20 mouse cellular contexts compared by ENCODE assay signal in the genomic region with DNA sequence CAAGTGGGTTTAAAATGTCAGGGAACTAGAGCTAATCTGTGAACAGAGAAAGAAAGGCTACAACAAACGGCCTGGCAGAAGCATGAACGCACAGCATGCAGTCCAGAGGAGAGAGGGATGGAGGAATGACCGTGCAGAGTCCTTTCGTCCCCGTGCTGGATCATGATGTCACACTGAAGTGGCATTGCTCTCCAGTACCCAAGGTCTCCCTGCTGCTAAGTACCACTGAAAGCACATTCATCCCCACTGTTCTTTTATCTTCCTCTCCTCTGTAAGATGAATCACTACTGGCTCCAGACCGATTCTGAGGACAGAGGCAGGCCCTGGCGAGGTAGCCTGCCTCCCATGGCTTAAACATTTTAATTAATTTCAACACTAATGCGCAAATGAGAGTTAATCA.
DNase-seq lines count a peak whose midpoint lies in the region; ATAC-seq lines count a peak whose summit lies in the region.
"Had no signal": no experiment of that assay in that cellular context is flagged by ENCODE, and none has a peak within 500 bp of the region (broad histone marks: within the 10 kb centered on the region; RNA-seq: fewer than 3 reads in every experiment).

No protein-coding gene starts in this region.

- H3K9ac ChIP-seq in embryonic facial prominence, embryonic 11.5 days (replicated peaks; ENCODE audit: low read length): no peak overlapping the region
- no peak overlapping the region for H3K9ac ChIP-seq in midbrain, embryonic 11.5 days (ENCODE audit: low read length)
- H3K9ac ChIP-seq in midbrain, embryonic 16.5 days (ENCODE audit: low read depth, low read length): no peak overlapping the region
- no peak overlapping the region for H3K9ac ChIP-seq in forebrain, embryonic 16.5 days (replicated peaks; ENCODE audit: low read depth, low read length)
- H3K9ac ChIP-seq: intestine, embryonic 15.5 days; kidney, embryonic 15.5 days; liver, postnatal 0 days had no signal

- H3K4me2 ChIP-seq in embryonic facial prominence, embryonic 11.5 days (ENCODE audit: low read depth, low read length): no peak overlapping the region
- no peak overlapping the region for H3K4me2 ChIP-seq in midbrain, embryonic 11.5 days
- no peak overlapping the region for H3K4me2 ChIP-seq in midbrain, embryonic 16.5 days (ENCODE audit: low read length)
- H3K4me2 ChIP-seq in forebrain, embryonic 16.5 days (ENCODE audit: low read length): no peak overlapping the region
- H3K4me2 ChIP-seq: intestine, embryonic 15.5 days; kidney, embryonic 15.5 days had no signal

- H3K4me1 ChIP-seq in embryonic facial prominence, embryonic 11.5 days (ENCODE audit: control insufficient read depth, insufficient read depth, low read length): no peaks in the 10 kb centered on the region
- H3K4me1 ChIP-seq in embryonic facial prominence, embryonic 10.5 days: peaks cover 8% of the 10 kb centered on the region
- no peaks in the 10 kb centered on the region for H3K4me1 ChIP-seq in midbrain, embryonic 11.5 days (ENCODE audit: control insufficient read depth, insufficient read depth, low read length)
- peaks cover 7% of the 10 kb centered on the region; the same call in 1 of the 2 replicates for H3K4me1 ChIP-seq in midbrain, embryonic 16.5 days (ENCODE audit: control insufficient read depth, insufficient read depth, low read length)
- H3K4me1 ChIP-seq in forebrain, embryonic 16.5 days (replicated peaks; ENCODE audit: control insufficient read depth, insufficient read depth, low read length): no peaks in the 10 kb centered on the region; the same call in 1 of the 2 replicates
- H3K4me1 ChIP-seq: intestine, embryonic 15.5 days; kidney, embryonic 15.5 days; megakaryocyte, embryonic 14.5 days had no signal

- peak; percentile 33 for DNase-seq in embryonic facial prominence, embryonic 11.5 days (ENCODE audit: low spot score)
- no peak for DNase-seq in embryonic facial prominence, embryonic 10.5 days (ENCODE audit: low spot score)
- DNase-seq in midbrain, embryonic 11.5 days (ENCODE audit: low spot score, missing footprints): no peak
- DNase-seq in embryo, embryonic 10 days (ENCODE audit: low spot score): peak; percentile 37
- DNase-seq: cerebellum, adult 8-10 months; gastrocnemius, postnatal 36 days; heart, postnatal 4 days; liver; liver, postnatal 0 days; lung, postnatal 14 days; right cerebral cortex, adult 18-20 months; thymus, adult 18-20 months had no signal

- WGBS in embryonic facial prominence, embryonic 11.5 days: 12% methylated on average over 8 of the region's 8 CpGs
- WGBS in embryonic facial prominence, embryonic 10.5 days: 9% methylated on average over 8 of the region's 8 CpGs
- 9% methylated on average over 8 of the region's 8 CpGs for WGBS in midbrain, embryonic 11.5 days
- 6% methylated on average over 8 of the region's 8 CpGs for WGBS in midbrain, embryonic 16.5 days
- WGBS in forebrain, embryonic 16.5 days: 3% methylated on average over 8 of the region's 8 CpGs

- H3K36me3 ChIP-seq in embryonic facial prominence, embryonic 11.5 days (replicated peaks; ENCODE audit: control insufficient read depth, insufficient read depth, low read depth, low read length): no peaks in the 10 kb centered on the region
- no peaks in the 10 kb centered on the region for H3K36me3 ChIP-seq in embryonic facial prominence, embryonic 10.5 days (replicated peaks)
- no peaks in the 10 kb centered on the region for H3K36me3 ChIP-seq in midbrain, embryonic 11.5 days (ENCODE audit: control insufficient read depth, insufficient read depth, low read length)
- H3K36me3 ChIP-seq in midbrain, embryonic 16.5 days (ENCODE audit: control insufficient read depth, insufficient read depth, low read length): no peaks in the 10 kb centered on the region
- H3K36me3 ChIP-seq in forebrain, embryonic 16.5 days (ENCODE audit: control insufficient read depth, insufficient read depth): no peaks in the 10 kb centered on the region
- H3K36me3 ChIP-seq: intestine, embryonic 15.5 days; kidney, embryonic 15.5 days had no signal

- no peaks in the 10 kb centered on the region for H3K9me3 ChIP-seq in embryonic facial prominence, embryonic 11.5 days (replicated peaks; ENCODE audit: control insufficient read depth, low read length)
- no peaks in the 10 kb centered on the region for H3K9me3 ChIP-seq in embryonic facial prominence, embryonic 10.5 days
- no peaks in the 10 kb centered on the region for H3K9me3 ChIP-seq in midbrain, embryonic 11.5 days (ENCODE audit: control insufficient read depth, low read length)
- H3K9me3 ChIP-seq in midbrain, embryonic 16.5 days (replicated peaks; ENCODE audit: control insufficient read depth, low read length, poor library complexity, severe bottlenecking): no peaks in the 10 kb centered on the region
- no peaks in the 10 kb centered on the region for H3K9me3 ChIP-seq in forebrain, embryonic 16.5 days (ENCODE audit: control insufficient read depth, low read length)
- H3K9me3 ChIP-seq: intestine, embryonic 15.5 days; kidney, embryonic 15.5 days; megakaryocyte, embryonic 14.5 days had no signal

- H3K27me3 ChIP-seq in embryonic facial prominence, embryonic 11.5 days (ENCODE audit: control insufficient read depth, insufficient read depth, low read length): no peaks in the 10 kb centered on the region
- H3K27me3 ChIP-seq in embryonic facial prominence, embryonic 10.5 days (replicated peaks; ENCODE audit: low read depth, poor library complexity, severe bottlenecking): peaks cover 17% of the 10 kb centered on the region
- H3K27me3 ChIP-seq in midbrain, embryonic 11.5 days (ENCODE audit: control insufficient read depth, insufficient read depth, low read length): no peaks in the 10 kb centered on the region
- no peaks in the 10 kb centered on the region for H3K27me3 ChIP-seq in midbrain, embryonic 16.5 days (ENCODE audit: control insufficient read depth, insufficient read depth, low read depth, low read length)
- no peaks in the 10 kb centered on the region for H3K27me3 ChIP-seq in forebrain, embryonic 16.5 days (replicated peaks; ENCODE audit: control insufficient read depth, insufficient read depth, low read length)
- H3K27me3 ChIP-seq: intestine, embryonic 15.5 days; kidney, embryonic 15.5 days; megakaryocyte, embryonic 14.5 days; Patski had no signal

- H3K4me3 ChIP-seq in embryonic facial prominence, embryonic 11.5 days (ENCODE audit: low read depth, low read length): no peak overlapping the region
- no peak overlapping the region for H3K4me3 ChIP-seq in embryonic facial prominence, embryonic 10.5 days
- H3K4me3 ChIP-seq in midbrain, embryonic 11.5 days (ENCODE audit: low read depth, low read length): no peak overlapping the region
- H3K4me3 ChIP-seq in midbrain, embryonic 16.5 days (ENCODE audit: low read depth, low read length): no peak overlapping the region
- no peak overlapping the region for H3K4me3 ChIP-seq in forebrain, embryonic 16.5 days (replicated peaks; ENCODE audit: low read length)
- H3K4me3 ChIP-seq: intestine, embryonic 15.5 days; kidney, embryonic 15.5 days; megakaryocyte, embryonic 14.5 days; myocyte had no signal

- H3K27ac ChIP-seq in embryonic facial prominence, embryonic 11.5 days (replicated peaks; ENCODE audit: low read depth, low read length): no peak overlapping the region
- no peak overlapping the region; the same call in 1 of the 2 replicates for H3K27ac ChIP-seq in embryonic facial prominence, embryonic 10.5 days (replicated peaks)
- no peak overlapping the region for H3K27ac ChIP-seq in midbrain, embryonic 11.5 days (ENCODE audit: low read depth, low read length)
- no peak overlapping the region for H3K27ac ChIP-seq in midbrain, embryonic 16.5 days (ENCODE audit: low read length)
- H3K27ac ChIP-seq in forebrain, embryonic 16.5 days (ENCODE audit: low read length): no peak overlapping the region
- H3K27ac ChIP-seq: intestine, embryonic 15.5 days; kidney, embryonic 15.5 days had no signal

- no peak for ATAC-seq in embryonic facial prominence, embryonic 11.5 days (replicated peaks; ENCODE audit: insufficient number of reproducible peaks, low FRiP score, low TSS enrichment, low read depth)
- 0 out of 2 replicates have a peak, but pooled peaks have one; percentile 16 for ATAC-seq in midbrain, embryonic 11.5 days (ENCODE audit: low FRiP score)
- ATAC-seq in midbrain, embryonic 16.5 days: no peak
- ATAC-seq in forebrain, embryonic 16.5 days: peak; percentile 18; the same call in 1 of the 2 replicates
- ATAC-seq in activated CD4-positive, CD25-positive, alpha-beta regulatory T cell, adult 4 months: no peak
- ATAC-seq: intestine, embryonic 15.5 days; liver, postnatal 0 days; Patski had no signal

Comparison
In these comparisons a context has a peak if more than half of its experiments do, and no peak if none do; other contexts are left out.
1. ATAC-seq: peak in midbrain, embryonic 11.5 days (single experiment) and forebrain, embryonic 16.5 days (single experiment); none in embryonic facial prominence, embryonic 11.5 days (single experiment), midbrain, embryonic 16.5 days (single experiment) and activated CD4-positive, CD25-positive, alpha-beta regulatory T cell, adult 4 months (single experiment).
2. DNase-seq: peak in embryonic facial prominence, embryonic 11.5 days (single experiment) and embryo, embryonic 10 days (single experiment); none in embryonic facial prominence, embryonic 10.5 days (single experiment) and midbrain, embryonic 11.5 days (single experiment).